Mouse (Mus musculus): ENCODE results near the gene Efl1. TPM values are rescaled to one million over a fixed set of nuclear protein-coding genes. Genes with fewer than 3 reads are reported as not detected.
"Not testable (repeated sequence)": the region's sequence is repeated elsewhere in the genome, so short reads cannot be mapped to it uniquely, and the experiment has no call there.

Efl1 gene
- total RNA-seq, 2 experiments from 2014 or later = 16.3 to 17.4 TPM

GRCm38 (mm10) chr7:82752171-82753085, 104.0 kb downstream of the Efl1 start:
- DNase-seq (ENCODE audit: extremely low spot score in 1 of 2, low spot score in 1 of 2) = no peak

- no peak for DNase-seq (ENCODE audit: extremely low spot score in 1 of 2, low spot score in 1 of 2)
These were observed 107.3 kb downstream of the Efl1 start for GRCm38 (mm10) chr7:82755602-82756155.

- DNase-seq (ENCODE audit: extremely low spot score in 1 of 2, low spot score in 1 of 2) = no peak
These were observed 110.1 kb downstream of the Efl1 start for GRCm38 (mm10) chr7:82758521-82758920.

- DNase-seq (ENCODE audit: extremely low spot score in 1 of 2, low spot score in 1 of 2) = no peak
These were observed 110.7 kb downstream of the Efl1 start for GRCm38 (mm10) chr7:82759091-82759490.

DNA sequence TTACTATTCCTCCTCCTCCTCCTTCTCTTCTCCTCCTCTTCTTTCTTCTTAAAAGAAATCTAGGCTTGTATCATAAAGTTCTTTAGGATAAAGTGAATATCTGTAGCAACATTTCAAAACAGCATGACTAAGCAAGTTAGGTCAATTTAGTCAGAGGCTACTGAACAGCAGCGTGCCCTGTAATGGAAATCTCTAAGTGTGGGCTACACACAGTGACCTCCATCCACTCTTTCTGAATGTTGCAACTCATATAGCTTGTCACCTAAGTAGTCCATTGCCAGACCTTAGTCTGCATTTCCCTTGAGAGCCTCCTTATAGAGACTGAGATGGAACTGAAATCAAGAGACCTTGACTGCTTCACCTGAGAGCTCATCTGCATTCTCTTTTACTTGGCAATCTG, 116.5 kb downstream of the Efl1 start:
- no peak for DNase-seq (ENCODE audit: extremely low spot score in 1 of 2, low spot score in 1 of 2)

DNA sequence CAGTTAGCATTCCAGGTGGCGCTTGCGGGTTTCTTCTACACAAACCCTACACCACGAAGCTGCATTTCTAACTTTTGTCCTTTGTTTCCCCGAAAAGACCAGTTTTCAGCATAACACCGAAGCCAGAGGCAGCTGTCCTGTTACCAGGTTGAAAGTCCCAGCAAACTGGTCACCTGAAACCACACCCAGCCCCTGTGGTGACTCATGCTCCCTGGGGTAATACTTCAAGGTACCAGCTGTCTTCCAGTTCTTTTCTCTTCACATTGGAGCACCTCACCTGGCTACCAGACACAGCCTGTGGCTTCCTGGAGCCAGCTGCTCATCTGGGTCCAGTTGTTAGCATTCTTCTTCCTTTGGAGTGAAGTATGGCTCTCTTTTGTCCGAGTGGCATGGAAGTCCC, 118.2 kb downstream of the Efl1 start:
- DNase-seq (ENCODE audit: extremely low spot score in 1 of 2, low spot score in 1 of 2) = no peak

DNA sequence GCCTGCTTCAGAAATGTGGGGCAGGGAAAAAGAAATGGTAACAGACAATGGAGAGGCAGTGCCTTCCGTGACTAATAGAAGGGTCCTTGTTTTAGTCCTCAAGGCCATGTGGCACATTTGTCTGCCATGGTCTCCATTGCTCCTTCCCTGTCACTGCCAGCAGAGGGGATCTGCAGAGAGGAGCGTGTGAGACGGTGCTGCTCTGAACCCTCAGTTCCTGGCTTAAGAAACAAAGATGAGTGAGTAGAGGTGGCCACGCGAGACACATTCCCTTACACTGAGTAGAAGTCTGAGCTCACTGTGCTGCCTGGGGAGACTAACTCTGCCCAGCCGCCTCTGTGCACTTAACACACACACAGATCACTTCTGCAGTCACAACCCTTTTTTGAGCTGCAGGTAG, 121.8 kb downstream of the Efl1 start:
- no peak for DNase-seq (ENCODE audit: extremely low spot score in 1 of 2, low spot score in 1 of 2)

GRCm38 (mm10) chr7:82770957-82771660, 122.7 kb downstream of the Efl1 start:
- not testable (repeated sequence) for DNase-seq (ENCODE audit: extremely low spot score in 1 of 2, low spot score in 1 of 2)

DNA sequence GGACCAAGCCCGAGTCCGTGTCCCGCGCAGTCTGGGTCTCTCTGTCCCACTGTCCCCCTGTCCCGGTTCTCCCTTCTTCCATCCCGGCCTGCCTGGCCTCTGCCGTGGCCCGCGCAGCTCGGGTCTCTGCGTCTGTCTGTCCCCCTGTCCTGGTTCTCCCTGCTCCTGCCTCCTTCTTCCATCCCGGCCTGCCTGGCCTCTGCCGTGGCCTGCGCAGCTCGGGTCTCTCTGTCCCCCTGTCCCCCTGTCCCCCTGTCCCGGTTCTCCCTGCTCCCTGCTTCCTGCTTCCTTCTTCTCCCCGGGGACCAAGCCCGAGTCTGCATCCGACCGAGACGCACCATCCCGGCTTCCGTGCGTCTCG, 123.2 kb downstream of the Efl1 start:
- not testable (repeated sequence) for DNase-seq (ENCODE audit: extremely low spot score in 1 of 2, low spot score in 1 of 2)

- DNase-seq (ENCODE audit: extremely low spot score in 1 of 2, low spot score in 1 of 2) = no peak
These were observed 124.1 kb downstream of the Efl1 start for GRCm38 (mm10) chr7:82772481-82772880.

DNA sequence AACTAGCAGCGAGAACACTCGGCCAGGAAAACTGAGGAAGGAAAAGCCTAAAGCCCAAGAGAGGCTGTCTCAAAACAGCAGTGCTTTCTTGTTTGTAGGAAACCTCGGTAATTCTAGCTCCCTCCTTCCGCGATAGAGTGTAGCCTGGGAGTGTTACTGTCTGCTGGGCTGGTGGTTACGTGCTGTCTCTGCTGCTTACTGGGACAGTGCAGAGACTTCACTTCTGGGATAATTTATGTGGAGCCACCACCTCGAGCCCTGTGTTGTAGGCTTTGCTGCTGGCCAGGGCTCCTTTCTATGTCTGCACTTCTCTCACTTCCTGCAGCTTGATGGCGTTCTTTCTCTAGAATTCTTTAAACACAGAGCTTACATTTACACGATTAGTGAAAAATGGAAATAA, 124.7 kb downstream of the Efl1 start:
- DNase-seq (ENCODE audit: extremely low spot score in 1 of 2, low spot score in 1 of 2) = no peak

DNA sequence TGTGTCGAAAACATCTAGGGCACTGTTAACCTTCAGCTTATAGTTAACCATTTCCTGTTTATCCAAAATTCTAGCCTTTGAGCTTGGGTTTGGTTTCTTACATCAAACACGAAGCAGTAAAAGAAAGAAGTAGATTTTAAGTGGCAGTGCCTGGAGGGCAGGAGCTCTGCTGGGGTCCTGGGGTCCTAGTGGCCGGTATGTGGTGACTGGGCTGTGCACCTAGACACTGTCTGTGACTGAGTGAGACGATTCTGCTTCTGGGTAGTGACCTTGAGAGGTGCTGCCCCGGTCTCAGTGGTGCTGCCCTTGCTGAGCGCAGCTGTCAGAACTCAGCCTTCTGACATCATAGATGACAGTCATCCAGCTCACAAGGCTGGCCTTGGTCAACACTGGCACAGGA, 125.5 kb downstream of the Efl1 start:
- DNase-seq (ENCODE audit: extremely low spot score in 1 of 2, low spot score in 1 of 2) = no peak

GRCm38 (mm10) chr7:82775090-82775489, 126.7 kb downstream of the Efl1 start:
- DNase-seq (ENCODE audit: extremely low spot score in 1 of 2, low spot score in 1 of 2) = no peak

- DNase-seq (ENCODE audit: extremely low spot score in 1 of 2, low spot score in 1 of 2) = no peak
These were observed 134.7 kb downstream of the Efl1 start for GRCm38 (mm10) chr7:82783071-82783470.

GRCm38 (mm10) chr7:82783693-82784092, 135.3 kb downstream of the Efl1 start:
- DNase-seq (ENCODE audit: extremely low spot score in 1 of 2, low spot score in 1 of 2) = no peak

GRCm38 (mm10) chr7:82785335-82785934, 137.0 kb downstream of the Efl1 start:
- DNase-seq (ENCODE audit: extremely low spot score in 1 of 2, low spot score in 1 of 2) = no peak

DNA sequence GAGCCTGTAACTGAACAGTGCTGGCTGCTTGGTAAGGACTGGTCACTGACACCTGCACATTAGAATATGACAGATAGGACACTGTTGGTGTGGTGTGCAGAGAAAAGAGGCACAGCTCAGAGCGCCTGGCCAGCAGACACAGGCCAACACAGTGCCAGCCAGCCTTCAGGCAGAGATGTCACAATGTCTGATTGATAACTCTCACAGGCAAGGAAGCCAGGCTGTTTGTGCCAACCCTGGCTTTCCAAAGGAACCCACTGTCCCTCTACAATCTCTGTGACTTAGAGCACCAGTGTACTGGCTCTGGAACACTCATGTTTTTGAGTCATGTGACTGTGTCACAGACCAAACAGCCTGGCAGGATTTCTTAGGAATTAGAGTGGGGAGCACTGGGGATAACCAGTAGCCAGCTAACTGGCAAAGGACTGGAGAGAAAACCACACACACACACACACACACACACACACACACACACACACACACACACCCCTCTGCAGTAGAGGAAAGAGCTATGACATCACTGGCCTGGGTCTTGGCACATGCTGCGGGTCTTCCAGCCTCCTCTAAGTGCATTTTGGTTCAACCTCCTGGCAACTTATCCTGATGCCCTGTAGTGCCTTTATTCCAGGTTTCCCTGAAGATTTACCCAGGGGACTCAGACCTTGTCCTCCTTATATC, 137.7 kb downstream of the Efl1 start:
- no peak for DNase-seq (ENCODE audit: extremely low spot score in 1 of 2, low spot score in 1 of 2)

- no peak for DNase-seq (ENCODE audit: extremely low spot score in 1 of 2, low spot score in 1 of 2)
These were observed 144.2 kb downstream of the Efl1 start for GRCm38 (mm10) chr7:82792644-82793043.

- DNase-seq (ENCODE audit: extremely low spot score in 1 of 2, low spot score in 1 of 2) = no peak
These were observed 144.7 kb downstream of the Efl1 start for GRCm38 (mm10) chr7:82793111-82793510.

DNA sequence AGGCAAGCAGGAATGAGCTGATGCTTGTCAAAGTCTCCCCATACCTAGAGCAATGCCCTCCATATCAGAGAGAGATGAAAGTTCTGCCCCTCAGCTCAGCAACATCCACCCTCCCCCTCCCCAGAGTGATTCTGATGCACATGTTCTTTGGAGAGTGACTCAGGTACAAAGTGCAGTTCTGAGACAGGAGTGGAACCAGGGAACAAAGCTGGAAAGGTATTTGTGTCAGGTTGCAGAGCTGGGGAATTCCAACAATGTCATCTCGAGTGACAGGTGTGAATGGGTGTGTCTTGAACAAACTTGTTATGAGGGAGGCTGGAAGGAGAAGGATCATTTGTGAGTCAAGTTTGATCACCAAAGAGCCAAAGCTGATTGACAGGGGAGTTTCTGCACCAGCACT, 146.1 kb downstream of the Efl1 start:
- DNase-seq (ENCODE audit: extremely low spot score in 1 of 2, low spot score in 1 of 2) = no peak

Measured in layer of hippocampus, postnatal 25 days (tissue).